Mouse (Mus musculus) forebrain, embryonic 15.5 days (tissue): ENCODE measurements around the gene Acot11. TPM values are rescaled to one million over a fixed set of nuclear protein-coding genes. Genes with fewer than 3 reads are reported as not detected.
A peak's percentile ranks its signal among the peaks of the same experiment; 100 is the strongest.

Source experiments
- ATAC-seq: fragments of 200-750 bp; cut with Nextera tagmentation; replicated peaks from 2 replicates; pipeline ENCODE4 v1.8.0; 2017; ENCODE audit warnings: mild to moderate bottlenecking, moderate TSS enrichment, moderate library complexity
- H3K27ac ChIP-seq: fragments of 300-500 bp; sonication (generic); replicated peaks from 2 replicates; pipeline ENCODE4 v1.5.1; 2015; ENCODE audit warnings: mild to moderate bottlenecking, inconsistent platforms
- H3K27me3 ChIP-seq: fragments of 300-500 bp; sonication (generic); 2 replicates; pipeline ENCODE4 v1.6.1; 2015; ENCODE audit warnings: inconsistent platforms
- H3K36me3 ChIP-seq: fragments of 300-500 bp; sonication (generic); 2 replicates; pipeline ENCODE4 v1.6.1; 2015; ENCODE audit warnings: mild to moderate bottlenecking, inconsistent platforms
- H3K4me1 ChIP-seq: fragments of 300-500 bp; sonication (generic); 2 replicates; pipeline ENCODE4 v1.6.1; 2015; ENCODE audit warnings: inconsistent platforms
- H3K4me2 ChIP-seq: fragments of 300-500 bp; sonication (generic); replicated peaks from 2 replicates; pipeline ENCODE4 v1.6.1; 2015; ENCODE audit warnings: mild to moderate bottlenecking, inconsistent platforms
- H3K4me3 ChIP-seq: fragments of 300-500 bp; sonication (generic); 2 replicates; pipeline ENCODE4 v1.5.1; 2015; ENCODE audit warnings: mild to moderate bottlenecking, inconsistent platforms
- H3K9ac ChIP-seq: fragments of 300-500 bp; sonication (generic); replicated peaks from 2 replicates; pipeline ENCODE4 v1.6.1; 2015; ENCODE audit warnings: mild to moderate bottlenecking, inconsistent platforms
- H3K9me3 ChIP-seq: fragments of 300-500 bp; sonication (generic); 2 replicates; pipeline ENCODE4 v1.6.1; 2016; ENCODE audit warnings: inconsistent platforms
- WGBS: fragments of 180-500 bp; shearing (Covaris S2); methylation state at CpG from one replicate; pipeline ENCODE4 v1.1.7; 2015; ENCODE audit warnings: mixed read lengths; 5-methylcytosine and 5-hydroxymethylcytosine counted together
- polyA plus RNA-seq: library from polyadenylated mRNA; unstranded; fragments of >200 nt; fragmentation: Nextera tagmentation; extraction: Ambion mirVana; gene quantifications from 2 replicates; pipeline ENCODE4 v1.2.1, GENCODE M21; 2015

Gene Acot11
- 0.92 and 1.3 TPM in 2 replicates for polyA plus RNA-seq

GRCm38 (mm10) chr4:106804910-106805274 lies at the start of gene Acot11:
Gene Acot11, minus strand, starts transcription at chr4:106804998.
- no peak within 1 kb of the TSS for H3K27ac ChIP-seq
- H3K9me3 ChIP-seq = no peaks in the 10 kb centered on the region
- no peak within 1 kb of the TSS for H3K4me2 ChIP-seq
- H3K27me3 ChIP-seq = peaks cover 15% of the 10 kb centered on the region; the same call in 1 of the 2 replicates
- H3K36me3 ChIP-seq = no peaks in the 10 kb centered on the region
- ATAC-seq = no peak
- 7% methylated on average over 23 of the region's 23 CpGs for WGBS
- no peak within 1 kb of the TSS for H3K9ac ChIP-seq
- no peaks in the 10 kb centered on the region for H3K4me1 ChIP-seq
- no peak within 1 kb of the TSS for H3K4me3 ChIP-seq

GRCm38 (mm10) chr4:106848290-106849092 lies 43.7 kb upstream of the Acot11 start:
- Histone ChIP-seq H3K9me3 (no peaks in the 10 kb centered on the region), H3K4me2 (no peak overlapping the region), H3K4me3 (no peak overlapping the region), H3K4me1 (peaks cover 18% of the 10 kb centered on the region), H3K9ac (no peak overlapping the region), H3K27me3 (no peaks in the 10 kb centered on the region), H3K27ac (peak overlapping the region; percentile 33), H3K36me3 (no peaks in the 10 kb centered on the region)
- ATAC-seq = 0 out of 2 replicates have a peak, but pooled peaks have one; percentile 41
- WGBS = 29% methylated on average over 12 of the region's 12 CpGs

GRCm38 (mm10) chr4:106847591-106848289 lies 42.9 kb upstream of the Acot11 start:
- no peak overlapping the region for H3K4me2 ChIP-seq
- no peak overlapping the region for H3K9ac ChIP-seq
- no peaks in the 10 kb centered on the region for H3K27me3 ChIP-seq
- peak overlapping the region; percentile 33 for H3K27ac ChIP-seq
- H3K9me3 ChIP-seq = no peaks in the 10 kb centered on the region
- peaks cover 19% of the 10 kb centered on the region for H3K4me1 ChIP-seq
- ATAC-seq = peak; percentile 54
- 18% methylated on average over 9 of the region's 9 CpGs for WGBS
- no peak overlapping the region for H3K4me3 ChIP-seq
- no peaks in the 10 kb centered on the region for H3K36me3 ChIP-seq

GRCm38 (mm10) chr4:106842561-106842960 lies 37.8 kb upstream of the Acot11 start:
- H3K9me3 ChIP-seq = no peaks in the 10 kb centered on the region
- no peak overlapping the region for H3K4me2 ChIP-seq
- H3K4me1 ChIP-seq = peaks cover 49% of the 10 kb centered on the region
- H3K27ac ChIP-seq = peak overlapping the region; percentile 11; the same call in 1 of the 2 replicates
- H3K4me3 ChIP-seq = no peak overlapping the region
- H3K27me3 ChIP-seq = no peaks in the 10 kb centered on the region
- 28% methylated on average over 8 of the region's 8 CpGs for WGBS
- no peak for ATAC-seq
- no peak overlapping the region for H3K9ac ChIP-seq
- no peaks in the 10 kb centered on the region for H3K36me3 ChIP-seq

- Histone ChIP-seq H3K4me2 (no peak overlapping the region), H3K9me3 (no peaks in the 10 kb centered on the region), H3K4me1 (peaks cover 51% of the 10 kb centered on the region), H3K36me3 (no peaks in the 10 kb centered on the region), H3K27ac (0 out of 2 replicates have a peak overlapping the region, but pooled peaks have one; percentile 97), H3K9ac (peak overlapping the region; percentile 79; the same call in 1 of the 2 replicates), H3K4me3 (no peak overlapping the region), H3K27me3 (no peaks in the 10 kb centered on the region)
- no peak for ATAC-seq
- WGBS = 83% methylated on average over 7 of the region's 7 CpGs
Measured at GRCm38 (mm10) chr4:106841856-106842255, 37.1 kb upstream of the Acot11 start.

- H3K4me1 ChIP-seq = peaks cover 51% of the 10 kb centered on the region
Measured at GRCm38 (mm10) chr4:106841303-106841702, 36.5 kb upstream of the Acot11 start.

GRCm38 (mm10) chr4:106840651-106841145 lies 35.9 kb upstream of the Acot11 start:
- Histone ChIP-seq H3K27me3 (no peaks in the 10 kb centered on the region), H3K9ac (peak overlapping the region; percentile 79), H3K27ac (peak overlapping the region; percentile 97), H3K4me3 (peak overlapping the region; percentile 53), H3K36me3 (no peaks in the 10 kb centered on the region), H3K4me1 (peaks cover 51% of the 10 kb centered on the region), H3K9me3 (no peaks in the 10 kb centered on the region), H3K4me2 (peak overlapping the region; percentile 98)
- 10% methylated on average over 6 of the region's 6 CpGs for WGBS
- no peak for ATAC-seq

More at GRCm38 (mm10) chr4:106841303-106841702, 36.5 kb upstream of the Acot11 start:
- H3K36me3 ChIP-seq = no peaks in the 10 kb centered on the region
- H3K27me3 ChIP-seq = no peaks in the 10 kb centered on the region
- H3K4me2 ChIP-seq = peak overlapping the region; percentile 98; the same call in 1 of the 2 replicates
- peak overlapping the region; percentile 79 for H3K9ac ChIP-seq
- H3K27ac ChIP-seq = peak overlapping the region; percentile 97
- H3K4me3 ChIP-seq = no peak overlapping the region
- WGBS = 11% methylated on average over 7 of the region's 7 CpGs
- no peak for ATAC-seq
- H3K9me3 ChIP-seq = no peaks in the 10 kb centered on the region

GRCm38 (mm10) chr4:106839964-106840611 lies 35.3 kb upstream of the Acot11 start:
- Histone ChIP-seq H3K4me2 (peak overlapping the region; percentile 98), H3K4me1 (peaks cover 51% of the 10 kb centered on the region), H3K4me3 (peak overlapping the region; percentile 53), H3K27me3 (no peaks in the 10 kb centered on the region), H3K9me3 (no peaks in the 10 kb centered on the region), H3K36me3 (no peaks in the 10 kb centered on the region), H3K9ac (peak overlapping the region; percentile 79), H3K27ac (peak overlapping the region; percentile 97)
- ATAC-seq = peak; percentile 49
- WGBS = under 1% methylated on average over 36 of the region's 51 CpGs

GRCm38 (mm10) chr4:106839254-106839834 lies 34.5 kb upstream of the Acot11 start:
- Histone ChIP-seq H3K4me1 (peaks cover 51% of the 10 kb centered on the region), H3K27ac (peak overlapping the region; percentile 97), H3K9ac (peak overlapping the region; percentile 71), H3K36me3 (no peaks in the 10 kb centered on the region), H3K9me3 (no peaks in the 10 kb centered on the region), H3K4me2 (peak overlapping the region; percentile 98), H3K4me3 (peak overlapping the region; percentile 53), H3K27me3 (no peaks in the 10 kb centered on the region)
- ATAC-seq = no peak
- WGBS = under 1% methylated on average over 32 of the region's 32 CpGs

GRCm38 (mm10) chr4:106838548-106839253 lies 33.9 kb upstream of the Acot11 start:
- H3K4me1 ChIP-seq = peaks cover 51% of the 10 kb centered on the region

GRCm38 (mm10) chr4:106837964-106838363 lies 33.2 kb upstream of the Acot11 start:
- 0% methylated on average over 10 of the region's 18 CpGs for WGBS
- Histone ChIP-seq H3K9ac (peak overlapping the region; percentile 42), H3K27me3 (no peaks in the 10 kb centered on the region), H3K4me2 (peak overlapping the region; percentile 98), H3K4me1 (peaks cover 51% of the 10 kb centered on the region), H3K4me3 (peak overlapping the region; percentile 31), H3K9me3 (no peaks in the 10 kb centered on the region), H3K36me3 (no peaks in the 10 kb centered on the region), H3K27ac (peak overlapping the region; percentile 97)
- peak; percentile 47 for ATAC-seq

More at GRCm38 (mm10) chr4:106838548-106839253, 33.9 kb upstream of the Acot11 start:
- Histone ChIP-seq H3K4me3 (peak overlapping the region; percentile 53), H3K27ac (peak overlapping the region; percentile 97), H3K4me2 (peak overlapping the region; percentile 98), H3K9ac (peak overlapping the region; percentile 71), H3K36me3 (no peaks in the 10 kb centered on the region), H3K9me3 (no peaks in the 10 kb centered on the region), H3K27me3 (no peaks in the 10 kb centered on the region)
- WGBS = under 1% methylated on average over 36 of the region's 36 CpGs
- peak; percentile 87 for ATAC-seq
